Mouse (Mus musculus) stomach, postnatal 0 days (tissue): ENCODE measurements around the gene Gimap8.

Experiments used
- CTCF ChIP-seq: IDR thresholded peaks from 2 replicates; pipeline ENCODE4 v1.5.1; 2016; ENCODE audit warnings: antibody characterized with exemption, low read depth, mild to moderate bottlenecking, moderate library complexity
- EP300 ChIP-seq: optimal IDR thresholded peaks from 2 replicates; pipeline ENCODE3; 2016; ENCODE audit warnings: antibody characterized with exemption

- TF ChIP-seq CTCF: 0 out of 2 replicates have a peak, but pooled peaks have one; percentile 34
- no peak for TF ChIP-seq EP300
Observed at GRCm38 (mm10) chr6:48626984-48627383, 20.1 kb upstream of the Gimap8 start.
